Mouse (Mus musculus) liver, adult 2 months (tissue): ENCODE measurements at regions not wholly inside any gene's neighbourhood (a gene's known extent, or its start where the extent isn't known, plus 50 kb on each side); places are given as distances from the start of the nearest gene placed in this dataset.

Source experiments
- DNase-seq: peaks from one replicate; pipeline ENCODE4 v3.0.0-alpha.2; 2011; ENCODE audit warnings: low read depth, low spot score; ENCODE audit errors: extremely low read depth
- H3K27ac ChIP-seq: fragments of 200-500 bp; replicated peaks from 2 replicates; pipeline ENCODE4 v1.5.1; 2012; ENCODE audit warnings: low read depth, mild to moderate bottlenecking, control low read depth, inconsistent platforms, low read length; ENCODE audit not compliant: insufficient read depth
- H3K27me3 ChIP-seq: fragments of 200-500 bp; 2 replicates; pipeline ENCODE4 v1.6.1; 2012; ENCODE audit warnings: mild to moderate bottlenecking, moderate library complexity, low read length, inconsistent platforms; ENCODE audit not compliant: control insufficient read depth, insufficient read depth
- H3K36me3 ChIP-seq: fragments of 200-500 bp; 2 replicates; pipeline ENCODE4 v1.6.1; 2012; ENCODE audit warnings: low read length, inconsistent platforms; ENCODE audit not compliant: control insufficient read depth, insufficient read depth
- H3K4me1 ChIP-seq: fragments of 200-500 bp; 2 replicates; pipeline ENCODE4 v1.6.1; 2011; ENCODE audit warnings: low read length; ENCODE audit not compliant: control insufficient read depth, insufficient read depth
- H3K4me3 ChIP-seq: fragments of 200-500 bp; 2 replicates; pipeline ENCODE4 v1.5.1; 2011; ENCODE audit warnings: low read depth, mild to moderate bottlenecking, control low read depth, low read length, moderate library complexity; ENCODE audit not compliant: insufficient read depth
- H3K79me2 ChIP-seq: fragments of 200-500 bp; 2 replicates; pipeline ENCODE4 v1.6.1; 2012; ENCODE audit warnings: inconsistent platforms, mild to moderate bottlenecking, low read length, moderate library complexity; ENCODE audit not compliant: control insufficient read depth, insufficient read depth
- H3K9ac ChIP-seq: fragments of 200-500 bp; 2 replicates; pipeline ENCODE4 v1.6.1; 2012; ENCODE audit warnings: low read depth, mild to moderate bottlenecking, control low read depth, inconsistent platforms, low read length
- CTCF ChIP-seq: fragments of 200-500 bp; IDR thresholded peaks from 2 replicates; pipeline ENCODE4 v1.5.1; 2011; ENCODE audit warnings: low read depth, low read length, control low read depth
- POLR2A ChIP-seq: fragments of 200-500 bp; IDR thresholded peaks from 2 replicates; pipeline ENCODE4 v1.6.1; 2011; ENCODE audit warnings: low read length, control low read depth; ENCODE audit not compliant: insufficient read depth; ENCODE audit errors: extremely low read depth
- WGBS: fragments of 180-500 bp; shearing (Covaris S2); methylation state at CpG from one replicate; pipeline ENCODE4 v1.1.7; 2018; 5-methylcytosine and 5-hydroxymethylcytosine counted together

DNA sequence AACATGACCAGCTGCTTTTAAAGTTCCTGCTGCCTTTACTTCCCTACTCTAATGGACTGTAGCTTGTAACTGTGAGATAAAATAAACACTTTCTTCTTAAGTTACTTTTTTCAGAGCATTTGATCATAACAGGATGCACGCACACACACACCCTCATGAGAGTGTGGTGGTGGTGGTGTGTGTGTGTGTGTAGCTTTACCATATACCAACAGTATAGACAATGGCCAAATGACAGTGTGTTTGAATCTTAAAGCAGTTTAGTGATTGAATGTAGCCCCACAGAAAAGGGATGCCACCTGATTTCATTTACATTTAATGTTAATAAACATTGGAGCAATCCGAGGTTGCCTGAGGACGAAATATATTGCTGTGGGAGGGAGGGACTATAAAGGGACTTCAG lies 108.4 kb upstream of the Cblb start:
- WGBS, result 87% methylated on average over 3 of the region's 3 CpGs
- no peak for TF ChIP-seq POLR2A
- no peak for TF ChIP-seq CTCF
- Histone ChIP-seq H3K27ac (no peak overlapping the region), H3K27me3 (no peaks in the 10 kb centered on the region), H3K36me3 (no peaks in the 10 kb centered on the region), H3K79me2 (no peaks in the 10 kb centered on the region), H3K4me1 (no peaks in the 10 kb centered on the region), H3K9ac (no peak overlapping the region), H3K4me3 (no peak overlapping the region)
- no peak for DNase-seq

DNA sequence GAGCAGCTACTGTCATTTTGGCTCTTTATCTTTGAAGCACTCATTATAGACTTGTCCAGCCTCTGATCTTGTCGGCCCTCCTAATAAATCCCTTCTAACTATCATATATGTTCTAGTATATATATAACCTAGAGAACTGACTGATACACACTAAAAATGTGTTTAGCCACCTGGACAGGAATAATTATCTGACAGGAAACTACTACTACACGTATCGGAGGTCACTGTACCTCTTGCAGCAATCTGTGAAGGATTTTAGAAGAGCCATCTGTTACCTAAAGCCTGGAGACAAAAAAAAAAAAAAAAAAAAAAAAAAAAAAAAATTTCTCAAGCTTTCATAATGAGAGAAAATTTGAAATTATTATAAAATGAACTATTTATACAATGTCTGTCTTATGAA lies 105.4 kb upstream of the Cblb start:
- H3K4me3 ChIP-seq, result no peak overlapping the region
- DNase-seq, result no peak
- no peaks in the 10 kb centered on the region for H3K79me2 ChIP-seq
- TF ChIP-seq CTCF, result no peak
- TF ChIP-seq POLR2A, result no peak
- no peak overlapping the region for H3K27ac ChIP-seq
- no peak overlapping the region for H3K9ac ChIP-seq
- H3K4me1 ChIP-seq, result no peaks in the 10 kb centered on the region
- H3K27me3 ChIP-seq, result no peaks in the 10 kb centered on the region
- H3K36me3 ChIP-seq, result no peaks in the 10 kb centered on the region
- 91% methylated on average over 3 of the region's 3 CpGs for WGBS

GRCm38 (mm10) chr16:51933122-51933521 lies 97.9 kb upstream of the Cblb start:
- Histone ChIP-seq H3K27ac (no peak overlapping the region), H3K27me3 (no peaks in the 10 kb centered on the region), H3K9ac (no peak overlapping the region), H3K79me2 (no peaks in the 10 kb centered on the region), H3K4me1 (no peaks in the 10 kb centered on the region), H3K4me3 (no peak overlapping the region), H3K36me3 (no peaks in the 10 kb centered on the region)
- 83% methylated on average over 2 of the region's 2 CpGs for WGBS
- no peak for TF ChIP-seq POLR2A
- no peak for TF ChIP-seq CTCF
- no peak for DNase-seq

DNA sequence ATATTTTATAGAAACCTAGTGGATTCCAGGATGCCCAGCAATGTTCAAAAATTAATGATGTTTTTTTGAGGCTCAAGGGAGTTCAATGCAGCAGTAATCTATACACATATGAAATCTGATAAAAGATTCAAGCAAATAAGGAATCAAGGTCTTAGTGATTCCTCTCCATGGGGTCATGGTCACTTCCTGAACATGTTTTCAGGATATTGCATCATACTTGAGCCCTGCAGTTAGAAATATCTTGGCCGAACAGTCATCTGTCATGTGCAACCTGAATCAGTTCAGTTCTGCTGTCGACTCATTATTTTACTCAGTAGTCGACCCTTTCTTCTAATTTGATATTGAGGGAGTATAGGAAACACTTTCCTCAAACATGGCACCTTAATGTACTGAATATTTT lies 97.1 kb upstream of the Cblb start:
- WGBS, result 61% methylated on average over 3 of the region's 3 CpGs
- no peak overlapping the region for H3K27ac ChIP-seq
- H3K79me2 ChIP-seq, result no peaks in the 10 kb centered on the region
- no peak overlapping the region for H3K9ac ChIP-seq
- no peak overlapping the region for H3K4me3 ChIP-seq
- H3K36me3 ChIP-seq, result no peaks in the 10 kb centered on the region
- H3K27me3 ChIP-seq, result no peaks in the 10 kb centered on the region
- no peaks in the 10 kb centered on the region for H3K4me1 ChIP-seq
- no peak for TF ChIP-seq POLR2A
- no peak for TF ChIP-seq CTCF
- peak; percentile 10 for DNase-seq

GRCm38 (mm10) chr16:51937298-51937697 lies 93.7 kb upstream of the Cblb start:
- Histone ChIP-seq H3K79me2 (no peaks in the 10 kb centered on the region), H3K4me3 (no peak overlapping the region), H3K36me3 (no peaks in the 10 kb centered on the region), H3K27me3 (no peaks in the 10 kb centered on the region), H3K27ac (no peak overlapping the region), H3K9ac (no peak overlapping the region), H3K4me1 (no peaks in the 10 kb centered on the region; the same call in 1 of the 2 replicates)
- TF ChIP-seq POLR2A (no peak), CTCF (no peak)
- 96% methylated on average over 9 of the region's 9 CpGs for WGBS
- DNase-seq, result no peak

GRCm38 (mm10) chr16:51939061-51939460 lies 92.0 kb upstream of the Cblb start:
- 93% methylated on average over 5 of the region's 5 CpGs for WGBS
- DNase-seq, result no peak
- no peak overlapping the region for H3K27ac ChIP-seq
- no peak for TF ChIP-seq POLR2A
- no peaks in the 10 kb centered on the region for H3K79me2 ChIP-seq
- no peaks in the 10 kb centered on the region for H3K27me3 ChIP-seq
- H3K4me1 ChIP-seq, result no peaks in the 10 kb centered on the region; the same call in 1 of the 2 replicates
- H3K36me3 ChIP-seq, result no peaks in the 10 kb centered on the region
- H3K9ac ChIP-seq, result no peak overlapping the region
- H3K4me3 ChIP-seq, result no peak overlapping the region
